Mouse (Mus musculus): Measurements from ENCODE around the gene Naa20.

DNA sequence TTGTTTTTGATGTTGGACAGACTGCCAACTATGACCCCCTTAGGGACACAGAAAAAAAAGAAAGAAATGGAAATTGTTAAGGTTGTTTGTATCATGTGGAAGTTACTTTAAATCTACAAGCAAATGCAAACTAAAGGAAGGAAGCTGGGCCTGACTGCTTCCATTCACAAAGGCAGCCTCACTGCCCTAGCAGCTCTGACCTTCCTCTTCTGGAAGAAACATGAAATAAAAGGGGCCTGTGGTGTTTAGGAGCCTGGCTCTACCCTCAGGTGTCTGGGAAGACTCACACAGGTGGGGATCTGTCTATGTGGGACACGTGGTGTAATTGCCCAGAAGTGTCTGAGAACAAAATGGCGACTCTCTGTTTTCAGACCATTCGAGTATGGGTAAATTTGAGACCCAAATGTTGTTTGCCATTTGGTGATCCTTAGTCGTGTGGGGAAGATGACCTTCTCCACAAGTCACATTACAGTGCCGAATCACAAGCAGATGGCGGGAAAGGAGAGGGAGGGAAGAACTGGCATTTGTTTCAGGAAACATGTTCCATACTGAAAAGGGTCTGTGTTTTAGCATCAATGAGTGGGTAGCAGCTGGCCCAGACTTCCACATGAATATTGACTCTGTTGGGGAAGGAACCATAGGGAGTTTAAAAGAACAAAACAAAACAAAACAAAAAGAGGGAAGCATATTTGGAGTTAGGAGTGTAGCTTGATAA lies 13.0 kb upstream of the Naa20 start:
- no peak for TF ChIP-seq CTCF (IDR thresholded peaks at IDR 0.05)
- no peak for TF ChIP-seq EP300 (IDR thresholded peaks at IDR 0.05)

Measured in lung, postnatal 0 days (tissue).